7 mouse cellular contexts compared by ENCODE assay signal in genomic region chr7:134725551-134726529, GRCm38 (mm10). TPM values are rescaled to one million over a fixed set of nuclear protein-coding genes. Genes with fewer than 3 reads are reported as not detected.
DNase-seq lines count a peak whose midpoint lies in the region; ATAC-seq and TF ChIP-seq lines count a peak whose summit lies in the region.

No protein-coding gene starts in this region.

- H3K4me3 ChIP-seq in intestine, embryonic 16.5 days (ENCODE audit: low read length) = no peak overlapping the region

- H3K9me3 ChIP-seq in intestine, embryonic 16.5 days (ENCODE audit: control insufficient read depth, low read length) = no peaks in the 10 kb centered on the region

- H3K9ac ChIP-seq in intestine, embryonic 16.5 days (ENCODE audit: low read depth, low read length) = no peak overlapping the region

- no peak for TF ChIP-seq POLR2A in brain, embryonic 14.5 days (IDR thresholded peaks at IDR 0.05; ENCODE audit: borderline replicate concordance, extremely low read depth, insufficient read depth, insufficient read length, poor library complexity, severe bottlenecking)

- H3K27me3 ChIP-seq in intestine, embryonic 16.5 days (replicated peaks; ENCODE audit: control insufficient read depth, insufficient read depth, low read length) = no peaks in the 10 kb centered on the region

- peaks cover 24% of the 10 kb centered on the region for H3K4me1 ChIP-seq in intestine, embryonic 16.5 days (ENCODE audit: control insufficient read depth, insufficient read depth, low read length)

- 0 out of 2 replicates have a peak, but pooled peaks have one; percentile 31 for ATAC-seq in intestine, embryonic 16.5 days
- no peak for ATAC-seq in megakaryocyte, adult 5-6 weeks (ENCODE audit: poor library complexity, severe bottlenecking)

- 0 out of 2 replicates have a peak overlapping the region, but pooled peaks have one; percentile 7 for H3K4me2 ChIP-seq in intestine, embryonic 16.5 days (ENCODE audit: low read depth, low read length)

- WGBS in intestine, embryonic 16.5 days = 33% methylated on average over 11 of the region's 11 CpGs

- DNase-seq in ES-CJ7 (ENCODE audit: low read depth, low spot score) = peak; percentile 13
- peak; percentile 92 for DNase-seq in brain, embryonic 14.5 days (ENCODE audit: low read depth)
- peak; percentile 73 for DNase-seq in lung, postnatal 36 days
- DNase-seq in urinary bladder, adult 18-20 months (ENCODE audit: low spot score in 2 of 2) = no peak
- DNase-seq in spleen, postnatal 4 days (ENCODE audit: low spot score in 2 of 2) = no peak

- no peak for TF ChIP-seq CTCF in brain, embryonic 14.5 days (IDR thresholded peaks at IDR 0.05; ENCODE audit: borderline replicate concordance, extremely low read depth, insufficient read depth, insufficient read length)

- peak overlapping the region; percentile 55 for H3K27ac ChIP-seq in intestine, embryonic 16.5 days (ENCODE audit: low read length)

- peaks cover under 1% of the 10 kb centered on the region; the same call in 1 of the 2 replicates for H3K36me3 ChIP-seq in intestine, embryonic 16.5 days (ENCODE audit: control insufficient read depth, insufficient read depth, low read length)

RNA-seq across cellular contexts. Expression of gene Dock1, which starts 55.4 kb away (rescaled TPM):
- 7.3 and 10.8 TPM in 2 replicates for polyA plus RNA-seq in brain, embryonic 14.5 days (2012; rRNA removed)
- 21.9 and 23.1 TPM in 2 replicates for polyA plus RNA-seq in intestine, embryonic 16.5 days (2015; fragmentation: Nextera tagmentation; extraction: Ambion mirVana)
- total RNA-seq in megakaryocyte, adult 5-6 weeks (2015) = 21.1 and 29.0 TPM in 2 replicates
- total RNA-seq in megakaryocyte, adult 5-6 weeks (2017) = 19.6 and 23.5 TPM in 2 replicates

Comparison
In these comparisons a context has a peak if more than half of its experiments do, and no peak if none do; other contexts are left out.
1. DNase-seq: peak in ES-CJ7 (single experiment), brain, embryonic 14.5 days (single experiment) and lung, postnatal 36 days (single experiment); none in urinary bladder, adult 18-20 months (0 of 2) and spleen, postnatal 4 days (0 of 2).